Mouse (Mus musculus): ENCODE data around the gene Pdhb. TPM values are rescaled to one million over a fixed set of nuclear protein-coding genes. Genes with fewer than 3 reads are reported as not detected.

Pdhb gene
- total RNA-seq, 1 experiment, result 152 TPM

GRCm38 (mm10) chr14:8206179-8206910 lies 33.5 kb upstream of the Pdhb start:
- H3K27ac ChIP-seq (ENCODE audit: insufficient read depth, low read depth, low read length, poor library complexity, severe bottlenecking), result no peak overlapping the region

DNA sequence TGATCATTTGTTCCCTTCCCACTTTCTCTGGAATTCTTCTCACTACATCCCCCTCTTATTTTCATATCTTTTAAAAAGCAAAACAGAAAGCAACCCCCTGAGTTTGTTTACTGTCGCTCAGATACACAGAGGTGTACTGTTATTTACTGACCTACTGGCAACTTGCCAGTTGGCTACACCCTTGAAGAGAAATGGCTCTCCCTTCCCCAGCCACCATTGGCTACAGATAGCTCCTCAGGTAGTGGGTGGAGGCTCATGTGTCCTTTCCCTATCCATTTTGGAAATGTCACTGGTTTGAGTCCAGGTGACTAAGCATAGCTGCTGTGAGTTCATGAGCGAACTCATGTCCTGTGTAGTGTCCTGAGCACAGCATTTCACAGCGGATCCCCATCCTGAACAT lies 28.9 kb upstream of the Pdhb start:
- no peak overlapping the region for H3K27ac ChIP-seq (ENCODE audit: insufficient read depth, low read depth, low read length, poor library complexity, severe bottlenecking)
- H3K4me1 ChIP-seq (ENCODE audit: control insufficient read depth in 2 of 2, insufficient read depth in 2 of 2, low read length in 2 of 2, poor library complexity in 1 of 2), result peaks cover 0 to 2% of the 10 kb centered on the region in 2 experiments; a peak in 2 of 4 replicates
- in situ Hi-C loops (cut with MboI; ENCODE audit: low sequenced_read_pairs in 2 of 2, unreplicated experiment in 2 of 2), result no loop called here
- no peaks in the 10 kb centered on the region for H3K9me3 ChIP-seq (ENCODE audit: control insufficient read depth, insufficient read depth, low read depth, low read length)
- DNase-seq (ENCODE audit: low read depth, low spot score), result no peak
- H3K9ac ChIP-seq (ENCODE audit: insufficient read depth, low read depth, low read length, poor library complexity, severe bottlenecking), result no peak overlapping the region
- TF ChIP-seq ZC3H11A (IDR thresholded peaks at IDR 0.05; ENCODE audit: borderline replicate concordance, low read depth, low read length) (no peak), CHD2 (IDR thresholded peaks at IDR 0.05; ENCODE audit: low read depth, low read length) (no peak), ZNF384 (IDR thresholded peaks at IDR 0.05; ENCODE audit: low read depth, low read length) (no peak), HCFC1 (IDR thresholded peaks at IDR 0.05; ENCODE audit: borderline replicate concordance, insufficient read depth, low read length) (no peak), MAFK (IDR thresholded peaks at IDR 0.05; ENCODE audit: insufficient read depth, low read depth, low read length) (no peak)
- H3K4me3 ChIP-seq (ENCODE audit: insufficient read depth in 1 of 2, low read depth in 1 of 2, low read length in 2 of 2, poor library complexity in 1 of 2, severe bottlenecking in 1 of 2), result no peak overlapping the region
- no peaks in the 10 kb centered on the region for H3K36me3 ChIP-seq (ENCODE audit: control insufficient read depth, insufficient read depth, low read length, poor library complexity, severe bottlenecking)

More at GRCm38 (mm10) chr14:8206179-8206910, 33.5 kb upstream of the Pdhb start:
- Histone ChIP-seq H3K9me3 (ENCODE audit: control insufficient read depth, insufficient read depth, low read depth, low read length) (no peaks in the 10 kb centered on the region), H3K4me3 (ENCODE audit: insufficient read depth in 1 of 2, low read depth in 1 of 2, low read length in 2 of 2, poor library complexity in 1 of 2, severe bottlenecking in 1 of 2) (no peak overlapping the region), H3K36me3 (ENCODE audit: control insufficient read depth, insufficient read depth, low read length, poor library complexity, severe bottlenecking) (no peaks in the 10 kb centered on the region), H3K9ac (ENCODE audit: insufficient read depth, low read depth, low read length, poor library complexity, severe bottlenecking) (no peak overlapping the region), H3K4me1 (ENCODE audit: control insufficient read depth in 2 of 2, insufficient read depth in 2 of 2, low read length in 2 of 2, poor library complexity in 1 of 2) (peaks cover 4 to 8% of the 10 kb centered on the region in 2 experiments; a peak in 3 of 4 replicates)
- in situ Hi-C loops (cut with MboI; ENCODE audit: low sequenced_read_pairs in 2 of 2, unreplicated experiment in 2 of 2), result no loop called here
- TF ChIP-seq ZC3H11A (IDR thresholded peaks at IDR 0.05; ENCODE audit: borderline replicate concordance, low read depth, low read length) (no peak), HCFC1 (IDR thresholded peaks at IDR 0.05; ENCODE audit: borderline replicate concordance, insufficient read depth, low read length) (no peak), ZNF384 (IDR thresholded peaks at IDR 0.05; ENCODE audit: low read depth, low read length) (no peak), MAFK (IDR thresholded peaks at IDR 0.05; ENCODE audit: insufficient read depth, low read depth, low read length) (no peak), CHD2 (IDR thresholded peaks at IDR 0.05; ENCODE audit: low read depth, low read length) (no peak)
- no peak for DNase-seq (ENCODE audit: low read depth, low spot score)

GRCm38 (mm10) chr14:8200769-8201168 lies 27.9 kb upstream of the Pdhb start:
- no peak for DNase-seq (ENCODE audit: low read depth, low spot score)
- H3K9me3 ChIP-seq (ENCODE audit: control insufficient read depth, insufficient read depth, low read depth, low read length), result no peaks in the 10 kb centered on the region
- H3K9ac ChIP-seq (ENCODE audit: insufficient read depth, low read depth, low read length, poor library complexity, severe bottlenecking), result no peak overlapping the region
- no peaks in the 10 kb centered on the region for H3K4me1 ChIP-seq (ENCODE audit: control insufficient read depth in 2 of 2, insufficient read depth in 2 of 2, low read length in 2 of 2, poor library complexity in 1 of 2)
- H3K4me3 ChIP-seq (ENCODE audit: insufficient read depth in 1 of 2, low read depth in 1 of 2, low read length in 2 of 2, poor library complexity in 1 of 2, severe bottlenecking in 1 of 2), result no peak overlapping the region
- H3K27ac ChIP-seq (ENCODE audit: insufficient read depth, low read depth, low read length, poor library complexity, severe bottlenecking), result no peak overlapping the region
- in situ Hi-C loops (cut with MboI; ENCODE audit: low sequenced_read_pairs in 2 of 2, unreplicated experiment in 2 of 2), result no loop called here
- no peaks in the 10 kb centered on the region for H3K36me3 ChIP-seq (ENCODE audit: control insufficient read depth, insufficient read depth, low read length, poor library complexity, severe bottlenecking)
- TF ChIP-seq MAFK (IDR thresholded peaks at IDR 0.05; ENCODE audit: insufficient read depth, low read depth, low read length) (no peak), HCFC1 (IDR thresholded peaks at IDR 0.05; ENCODE audit: borderline replicate concordance, insufficient read depth, low read length) (no peak), CHD2 (IDR thresholded peaks at IDR 0.05; ENCODE audit: low read depth, low read length) (no peak), ZC3H11A (IDR thresholded peaks at IDR 0.05; ENCODE audit: borderline replicate concordance, low read depth, low read length) (no peak), ZNF384 (IDR thresholded peaks at IDR 0.05; ENCODE audit: low read depth, low read length) (no peak)

DNA sequence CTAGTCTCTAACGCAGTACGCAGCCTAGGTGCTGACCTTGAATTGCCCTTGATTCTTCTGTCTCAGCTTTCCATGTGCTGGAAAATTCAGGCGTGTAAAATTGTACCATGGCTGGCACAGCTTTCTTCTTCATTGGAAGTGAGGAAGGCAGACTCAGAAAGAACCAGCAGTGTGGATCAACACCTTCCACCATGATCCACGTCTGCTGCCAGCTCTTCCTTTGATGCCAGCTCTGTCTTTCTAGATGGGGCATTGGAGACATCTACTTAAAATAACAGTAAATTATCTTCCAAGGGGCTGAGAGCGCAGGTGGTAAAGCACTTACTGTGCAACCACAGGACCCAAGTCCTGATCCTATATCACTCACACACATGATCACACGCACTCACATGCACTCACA lies 19.9 kb upstream of the Pdhb start:
- Histone ChIP-seq H3K36me3 (ENCODE audit: control insufficient read depth, insufficient read depth, low read length, poor library complexity, severe bottlenecking) (no peaks in the 10 kb centered on the region), H3K9me3 (ENCODE audit: control insufficient read depth, insufficient read depth, low read depth, low read length) (peaks cover 4% of the 10 kb centered on the region), H3K27ac (ENCODE audit: insufficient read depth, low read depth, low read length, poor library complexity, severe bottlenecking) (no peak overlapping the region), H3K9ac (ENCODE audit: insufficient read depth, low read depth, low read length, poor library complexity, severe bottlenecking) (no peak overlapping the region), H3K4me3 (ENCODE audit: insufficient read depth in 1 of 2, low read depth in 1 of 2, low read length in 2 of 2, poor library complexity in 1 of 2, severe bottlenecking in 1 of 2) (no peak overlapping the region), H3K4me1 (ENCODE audit: control insufficient read depth in 2 of 2, insufficient read depth in 2 of 2, low read length in 2 of 2, poor library complexity in 1 of 2) (no peaks in the 10 kb centered on the region)
- no peak for DNase-seq (ENCODE audit: low read depth, low spot score)
- in situ Hi-C loops (cut with MboI; ENCODE audit: low sequenced_read_pairs in 2 of 2, unreplicated experiment in 2 of 2), result no loop called here
- TF ChIP-seq ZC3H11A (IDR thresholded peaks at IDR 0.05; ENCODE audit: borderline replicate concordance, low read depth, low read length) (no peak), HCFC1 (IDR thresholded peaks at IDR 0.05; ENCODE audit: borderline replicate concordance, insufficient read depth, low read length) (no peak), ZNF384 (IDR thresholded peaks at IDR 0.05; ENCODE audit: low read depth, low read length) (no peak), CHD2 (IDR thresholded peaks at IDR 0.05; ENCODE audit: low read depth, low read length) (no peak), MAFK (IDR thresholded peaks at IDR 0.05; ENCODE audit: insufficient read depth, low read depth, low read length) (no peak)
